Mouse (Mus musculus): ENCODE data around the gene Mllt10.

DNA sequence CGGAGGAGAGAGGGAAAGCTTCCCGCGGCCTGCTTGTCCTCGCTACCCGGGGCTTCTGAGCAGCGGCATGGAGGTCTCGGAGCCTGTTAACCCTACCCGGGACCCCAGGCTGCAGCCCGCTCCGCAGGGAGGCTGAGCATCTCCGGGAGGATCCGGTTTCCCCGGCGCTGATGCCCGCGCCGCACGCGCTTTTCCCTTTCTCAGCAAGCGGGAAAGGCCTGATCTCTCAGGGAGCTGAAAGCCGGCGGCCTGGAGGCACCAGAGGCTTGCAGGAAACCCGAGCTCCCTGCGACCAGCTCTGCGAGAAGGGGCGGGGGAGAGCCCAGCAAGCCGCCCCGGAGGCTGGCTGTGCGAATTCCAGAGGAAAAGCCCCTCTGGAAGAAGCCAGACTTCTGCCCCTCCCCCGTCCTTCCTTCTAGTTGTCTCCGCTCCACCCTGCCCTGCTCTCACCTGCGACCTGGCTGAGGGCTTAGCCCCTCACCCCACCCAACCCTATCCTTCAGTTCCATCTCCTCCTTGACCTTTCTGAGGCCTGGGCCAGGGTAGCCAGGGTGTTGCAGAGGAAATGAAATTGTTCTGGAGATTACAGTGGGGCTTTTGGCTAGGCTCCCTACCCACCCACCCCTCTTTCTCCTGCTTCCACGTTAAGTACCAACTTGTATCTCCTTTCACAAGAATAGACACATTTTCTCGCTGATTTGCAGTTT is 23.1 kb upstream of the Mllt10 start:
- TF ChIP-seq CTCF (IDR thresholded peaks at IDR 0.05; ENCODE audit: low read depth) (no peak), EP300 (optimal IDR thresholded peaks at IDR 0.05) (no peak)
